Mouse (Mus musculus): ENCODE measurements around the gene B4galnt1.

DNA sequence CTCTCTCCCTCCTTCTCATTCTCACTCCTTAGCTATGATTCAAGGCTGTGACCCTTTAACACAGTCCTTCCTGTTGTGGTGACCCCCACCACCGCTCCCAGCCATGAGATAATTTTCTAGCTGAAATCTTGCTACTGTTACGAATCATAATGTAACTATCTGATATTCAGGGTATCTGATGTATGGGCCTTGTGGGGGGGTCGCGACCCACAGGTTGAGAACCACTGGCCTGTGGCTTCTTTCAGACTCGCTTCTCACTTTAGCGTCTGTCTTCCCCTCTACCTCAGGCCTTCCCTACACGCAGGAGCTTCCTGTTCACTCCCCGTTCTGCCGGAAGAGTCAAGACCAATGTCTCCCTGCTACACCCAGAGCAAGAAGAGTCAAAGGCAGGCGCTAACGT, 46.6 kb upstream of the B4galnt1 start:
- TF ChIP-seq CTCF (IDR thresholded peaks at IDR 0.05; ENCODE audit: control insufficient read depth, insufficient read depth, low read length) (no peak), POLR2A (IDR thresholded peaks at IDR 0.05; ENCODE audit: borderline replicate concordance, control insufficient read depth, low read depth, low read length) (no peak)

Measured in bone marrow, adult 2 months (tissue).